Mouse (Mus musculus) mesoderm, embryonic 11.5 days (tissue): ENCODE data around the gene Iah1.
A peak's percentile ranks its signal among the peaks of the same experiment; 100 is the strongest.

Experiments used
- DNase-seq: peaks from one replicate; pipeline ENCODE4 v3.0.0-alpha.2; 2012; ENCODE audit warnings: low read depth, low spot score

Gene Iah1

DNA sequence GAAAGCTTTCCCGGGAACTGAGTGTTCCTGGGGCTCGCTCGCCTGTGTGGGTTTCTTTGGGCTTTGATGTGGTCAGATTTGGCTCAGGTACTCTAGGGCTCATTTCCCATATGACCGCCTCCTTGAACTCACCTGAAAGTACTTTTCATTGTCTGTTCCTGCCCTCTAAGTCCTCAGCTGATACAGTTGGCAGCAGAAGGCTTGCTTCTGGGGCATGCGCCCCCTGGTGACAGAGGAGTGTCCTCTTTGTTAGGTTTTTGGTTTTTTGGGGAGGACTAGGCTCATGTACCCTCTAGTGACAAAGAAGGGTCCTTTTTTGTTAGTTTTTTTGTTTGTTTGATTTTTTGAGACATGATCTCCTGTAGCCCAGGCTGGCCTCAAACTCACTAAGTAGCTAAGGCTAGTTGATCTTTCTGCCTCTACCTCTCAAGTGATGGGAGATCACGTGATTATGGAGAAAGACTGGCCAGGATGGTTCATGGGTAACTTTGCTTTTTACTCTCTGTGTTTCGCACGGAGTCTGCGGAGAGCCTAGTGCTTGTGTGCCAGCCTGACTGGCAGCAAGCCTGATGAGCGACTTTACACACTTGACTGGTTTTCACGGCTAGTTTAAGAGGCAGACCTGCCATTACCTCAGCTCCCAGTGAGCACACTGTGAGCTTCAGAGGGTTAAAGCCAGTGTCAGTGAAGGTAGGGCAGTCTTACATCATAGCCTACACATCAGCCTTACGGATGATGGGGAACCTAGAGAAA lies 2.1 kb downstream of the Iah1 start:
- peak; percentile 74 for DNase-seq

DNA sequence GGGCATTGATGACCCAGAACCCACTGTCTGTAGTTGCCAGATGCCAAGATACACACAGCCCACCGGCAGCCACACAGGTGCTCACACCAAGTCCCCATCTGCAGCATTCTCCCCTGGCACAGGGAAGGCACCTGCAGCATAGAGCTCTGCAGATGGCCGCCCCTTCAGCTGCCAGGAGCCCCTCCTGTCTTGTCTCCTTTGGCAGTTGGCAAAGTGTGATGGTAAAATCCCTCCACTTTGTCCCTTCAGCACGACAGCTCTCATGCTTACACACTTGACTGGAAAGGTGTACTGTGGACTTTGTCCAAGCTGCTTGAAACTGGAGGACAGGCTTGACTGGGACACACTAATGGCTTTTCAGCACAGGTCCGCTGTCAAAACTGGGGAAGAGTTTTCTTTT lies 4.1 kb downstream of the Iah1 start:
- DNase-seq: no peak

DNA sequence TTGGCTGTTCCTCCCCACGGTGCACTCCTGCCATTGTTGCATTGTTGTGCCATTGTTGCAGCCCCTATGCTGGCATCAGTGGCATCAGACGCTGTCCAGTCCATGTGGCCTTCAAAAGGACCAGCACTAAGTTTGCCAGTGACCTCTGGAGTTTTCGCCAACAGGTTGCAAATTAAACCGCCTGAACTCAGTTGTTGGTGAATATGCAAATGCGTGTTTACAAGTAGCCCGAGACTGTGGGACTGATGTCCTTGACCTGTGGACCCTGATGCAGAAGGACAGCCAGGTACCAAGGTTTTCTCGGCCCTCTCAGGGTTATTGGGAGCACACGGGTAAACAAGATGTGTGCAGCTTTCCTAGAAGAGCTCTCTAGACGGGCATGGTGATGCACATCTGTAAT lies 5.0 kb downstream of the Iah1 start:
- no peak for DNase-seq

DNA sequence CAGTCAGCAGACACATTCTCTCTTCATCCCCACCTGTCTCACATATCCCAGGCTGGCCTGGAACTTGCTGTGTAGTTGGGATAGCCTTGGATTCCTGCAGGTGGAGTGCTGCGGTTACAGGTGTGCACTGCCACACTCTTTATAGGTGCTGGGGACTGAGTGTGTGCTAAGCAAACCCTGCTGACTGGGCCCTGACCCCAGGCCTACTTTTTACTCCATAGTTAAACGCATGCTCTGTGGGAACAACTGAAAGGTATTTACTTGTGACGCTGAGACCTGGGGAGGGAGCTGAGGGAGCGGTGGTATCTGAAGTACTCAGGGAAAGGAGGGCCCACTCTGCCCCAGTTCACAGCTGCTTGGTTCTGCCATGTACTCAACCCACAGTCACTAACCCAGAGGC lies 6.1 kb downstream of the Iah1 start:
- no peak for DNase-seq

DNA sequence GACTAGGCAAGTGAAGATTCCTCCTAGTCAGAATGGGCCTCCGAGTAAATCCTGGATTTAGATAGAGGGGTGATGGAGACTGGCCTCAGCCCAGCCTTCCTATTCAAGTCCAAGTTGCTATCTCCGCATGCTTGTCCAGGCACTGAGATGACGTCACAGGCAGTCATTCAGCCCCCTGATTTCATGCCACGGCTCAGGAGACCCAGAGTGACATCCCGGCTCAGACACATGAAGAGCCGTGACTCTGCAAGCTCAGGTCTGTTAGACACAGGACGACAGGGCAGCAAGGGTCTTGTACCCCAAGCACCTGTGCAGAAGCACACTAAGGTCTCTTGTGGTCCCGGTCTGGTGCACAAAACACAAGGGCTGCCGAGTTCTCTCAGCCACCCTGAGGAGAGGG lies 6.7 kb downstream of the Iah1 start:
- DNase-seq: no peak

DNA sequence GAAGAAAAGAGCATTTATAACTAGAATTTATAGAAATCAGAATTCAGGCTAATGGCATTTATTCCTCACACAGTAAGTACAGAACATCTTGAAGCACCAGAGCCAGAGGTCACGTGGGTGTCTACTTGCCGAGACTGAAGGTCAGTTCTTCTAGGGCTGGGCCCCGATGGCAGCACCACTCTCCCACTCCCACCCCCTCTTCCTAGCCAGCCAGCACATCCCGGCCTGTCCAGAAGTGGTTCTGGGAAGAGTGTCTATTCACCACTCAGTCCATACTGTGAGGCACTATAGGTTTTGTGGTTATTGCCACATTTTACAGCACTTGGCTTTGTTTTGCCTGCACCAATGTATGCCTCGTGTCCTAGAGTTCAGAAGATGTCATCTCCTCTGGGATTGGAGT lies 7.9 kb downstream of the Iah1 start:
- DNase-seq: no peak

DNA sequence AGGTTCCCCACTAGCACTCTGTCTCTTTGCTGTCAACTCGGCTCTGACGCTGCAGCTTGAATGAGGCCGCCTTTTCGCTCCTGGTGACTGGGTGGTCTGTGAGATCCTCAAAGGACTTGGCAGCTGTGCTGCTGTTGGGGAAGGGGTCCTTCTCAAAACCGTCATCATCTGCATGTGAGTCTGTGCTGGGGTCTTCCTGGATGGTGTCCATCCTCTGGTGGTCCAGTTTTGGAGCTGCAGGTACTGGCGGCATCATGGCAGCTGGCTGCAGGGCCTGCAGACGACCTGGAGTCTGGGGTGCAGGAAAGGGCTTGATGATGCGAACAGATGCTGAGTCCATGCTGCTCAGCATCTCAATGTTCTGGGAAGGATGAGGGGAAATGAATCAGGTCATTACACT lies 9.1 kb downstream of the Iah1 start:
- no peak for DNase-seq

DNA sequence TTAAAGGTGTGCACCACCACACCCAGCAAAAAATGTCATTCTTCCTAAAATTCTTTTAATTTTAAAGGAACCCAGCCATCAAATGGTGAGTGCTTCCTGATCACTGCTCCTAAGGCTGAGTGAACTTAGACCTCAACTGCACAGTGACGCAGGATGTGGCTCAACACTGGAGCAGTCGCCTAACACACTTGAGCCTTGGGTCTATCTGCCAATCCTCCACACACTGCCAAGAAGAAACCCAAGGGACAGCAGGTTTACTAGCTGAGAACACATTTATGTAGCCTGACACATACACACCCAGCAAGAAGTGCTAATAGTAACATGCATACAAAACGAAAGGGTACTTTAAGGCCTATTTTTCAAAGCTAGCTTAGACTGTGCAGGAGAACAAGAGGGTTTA lies 10.1 kb downstream of the Iah1 start:
- DNase-seq: no peak

DNA sequence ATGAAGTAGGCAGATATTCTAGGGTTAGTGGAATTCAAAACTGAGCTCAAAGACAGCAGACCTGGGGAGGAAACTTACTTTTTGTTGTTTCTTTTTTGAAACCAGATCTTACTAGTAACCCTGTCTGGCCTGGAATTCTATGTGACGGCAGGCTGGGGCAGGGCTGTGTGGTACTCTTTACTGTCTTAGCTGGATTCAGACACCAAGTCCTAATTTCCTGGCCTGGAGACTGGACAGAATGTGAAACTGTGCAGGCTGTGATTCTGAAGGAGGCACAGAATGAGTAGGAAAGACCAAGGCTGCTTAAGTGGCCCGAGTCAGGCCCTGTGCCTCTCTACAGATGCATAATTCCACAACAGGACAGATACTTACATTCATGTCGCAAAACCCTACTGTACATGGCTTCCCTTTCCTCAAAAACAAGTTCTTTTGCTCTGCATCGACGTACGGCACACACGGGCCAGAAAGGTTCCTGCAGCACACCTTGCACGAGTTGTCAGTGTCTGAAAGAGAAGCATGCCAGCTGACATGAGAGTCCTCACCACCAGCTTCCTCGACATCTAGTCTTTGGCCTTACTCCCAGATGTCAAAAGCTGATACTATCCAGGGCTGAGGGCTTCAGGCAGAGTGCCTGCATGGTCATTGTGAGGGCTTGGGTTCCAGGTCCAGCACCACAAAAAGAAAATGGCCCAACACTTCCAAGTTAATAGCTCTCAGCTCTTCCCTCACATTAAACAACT lies 13.6 kb downstream of the Iah1 start:
- DNase-seq: no peak

DNA sequence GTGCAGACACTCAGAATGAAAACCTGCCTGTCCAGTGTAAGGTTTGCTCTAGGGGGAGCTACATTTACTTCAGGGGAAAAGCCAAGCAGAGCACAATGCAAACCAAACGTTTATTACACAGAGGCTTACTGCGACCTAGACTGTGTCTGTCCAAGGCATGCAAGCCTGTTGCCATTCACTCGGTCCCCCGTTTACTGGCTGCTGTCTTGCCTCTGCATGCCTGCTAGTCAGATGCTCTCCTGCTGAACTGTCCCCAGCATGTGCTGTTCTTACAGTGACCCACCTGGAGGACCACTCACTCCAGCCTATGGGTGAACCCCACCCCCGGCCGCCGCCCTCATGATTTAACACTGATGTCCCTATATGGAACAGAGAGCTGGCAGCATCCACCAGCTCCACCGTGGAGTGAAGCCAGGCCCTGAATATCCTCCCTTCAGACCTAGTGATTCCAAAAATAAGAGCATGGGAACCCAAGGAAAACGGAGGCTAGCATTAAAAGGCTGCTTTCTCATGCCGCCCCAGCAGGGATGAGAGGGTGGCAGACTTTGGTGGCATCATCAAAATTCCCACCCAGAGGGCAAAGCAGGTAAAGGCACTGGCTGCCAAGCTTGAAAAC lies 14.9 kb downstream of the Iah1 start:
- no peak for DNase-seq

DNA sequence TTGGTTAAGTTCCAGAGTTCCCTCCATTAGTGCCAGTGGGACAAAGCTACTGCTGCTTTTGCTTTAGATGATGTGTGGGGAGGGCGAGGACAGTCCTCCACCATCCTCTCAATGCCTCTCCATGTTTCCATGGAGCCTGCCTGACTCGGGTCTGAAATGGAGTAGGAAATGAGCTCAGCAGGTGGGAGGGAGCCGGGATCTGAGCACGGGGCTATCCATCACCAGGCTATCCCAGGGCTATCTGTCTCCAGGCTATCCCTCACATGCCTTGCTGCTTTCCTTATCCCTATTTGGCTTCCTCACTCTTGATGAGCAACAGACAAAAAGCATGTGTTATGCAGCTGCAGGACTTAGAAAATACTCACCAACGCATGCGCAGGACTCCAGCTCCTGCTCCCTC lies 15.5 kb downstream of the Iah1 start:
- DNase-seq: no peak

DNA sequence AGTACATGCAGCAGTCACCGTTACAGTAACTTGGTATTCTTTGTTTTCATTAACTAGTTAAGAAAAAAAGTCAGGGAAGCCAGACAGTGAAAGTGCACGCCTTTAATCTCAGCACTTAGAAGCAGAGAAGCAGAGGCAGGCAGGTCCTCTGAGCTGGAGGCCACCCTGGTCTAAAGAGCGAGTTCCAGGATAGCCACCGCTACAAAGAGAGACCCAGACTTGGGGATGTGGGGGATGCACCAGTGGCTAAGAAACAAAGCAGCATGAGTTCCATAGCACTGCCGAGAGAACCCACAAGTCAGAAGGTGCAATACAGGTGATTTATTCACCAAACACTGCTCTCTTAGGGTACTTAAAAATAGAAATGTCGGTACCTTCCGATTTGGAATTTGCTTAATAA lies 16.8 kb downstream of the Iah1 start:
- DNase-seq: no peak

DNA sequence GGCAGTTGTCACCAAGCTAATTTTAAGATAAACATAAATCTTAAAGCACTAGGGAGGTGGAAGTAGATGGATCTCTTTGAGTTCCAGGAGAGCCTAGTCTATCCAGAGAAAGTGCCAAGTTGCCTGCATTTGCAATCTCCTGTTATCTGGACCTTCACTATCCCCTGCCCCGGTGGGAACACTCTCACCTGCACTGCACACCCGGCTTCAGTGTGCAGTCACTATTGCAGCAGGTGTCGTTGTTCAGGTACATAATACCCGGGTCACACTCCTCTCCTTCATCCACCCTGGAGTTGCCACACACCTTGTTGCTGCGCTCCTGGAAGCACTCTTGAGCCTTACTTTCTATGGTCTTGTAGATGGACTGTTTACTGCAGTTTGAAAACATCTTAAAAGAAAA lies 17.6 kb downstream of the Iah1 start:
- no peak for DNase-seq

DNA sequence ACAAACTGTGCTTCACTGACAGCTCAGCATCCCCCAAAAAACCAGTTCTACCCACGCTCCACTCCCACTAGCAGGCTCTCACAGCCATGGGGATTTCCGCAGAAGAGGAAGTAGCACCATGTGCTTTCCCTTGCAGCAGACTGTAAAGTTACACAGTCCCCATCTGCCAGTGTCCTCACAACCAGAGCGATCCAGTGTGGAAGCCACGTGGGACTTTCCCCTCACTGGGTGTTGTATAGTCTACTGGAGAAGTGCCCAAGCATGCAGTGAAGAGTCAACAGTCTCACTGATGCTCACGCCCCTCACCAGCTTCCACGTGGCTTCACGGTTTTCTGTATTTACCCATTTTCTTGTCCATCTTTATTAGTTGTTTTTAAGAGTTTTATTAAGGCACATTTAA lies 19.7 kb downstream of the Iah1 start:
- no peak for DNase-seq

DNA sequence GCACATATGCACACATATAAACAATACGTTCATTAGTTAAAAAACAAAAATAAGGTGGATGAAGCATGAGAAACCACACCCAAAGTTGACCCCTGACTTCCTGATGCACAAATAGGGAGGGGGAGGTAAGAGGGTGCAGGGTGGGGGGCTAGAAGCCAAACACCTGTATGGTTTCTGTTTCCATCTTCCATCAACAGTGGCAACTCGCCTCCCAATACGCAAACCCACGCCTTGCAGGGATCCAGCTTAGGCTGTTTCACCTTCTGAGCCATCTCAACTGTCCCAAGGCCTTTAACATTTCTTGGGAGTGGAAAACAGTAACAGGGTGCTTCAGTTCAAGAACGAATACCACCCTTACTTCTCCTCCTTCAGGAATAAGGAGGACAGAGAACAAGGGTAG lies 21.0 kb downstream of the Iah1 start:
- no peak for DNase-seq

DNA sequence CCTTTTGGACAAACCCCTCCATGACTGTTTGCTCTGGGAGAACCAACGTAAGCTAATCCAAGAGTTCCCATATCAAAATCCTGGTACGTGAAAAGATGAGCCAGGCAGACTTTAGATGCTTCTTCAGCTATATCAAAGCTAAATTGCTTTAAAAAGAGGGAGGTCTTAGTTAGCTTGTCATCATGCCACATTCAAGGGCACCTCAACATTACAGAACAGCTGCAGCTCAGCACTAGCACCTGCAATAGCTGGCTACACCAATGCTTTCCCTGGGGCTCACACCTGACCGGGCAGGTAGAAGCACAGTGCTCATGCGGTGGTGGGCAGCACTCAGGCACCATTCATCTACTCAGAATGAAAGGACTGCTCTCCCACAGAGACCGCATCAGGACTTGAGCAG lies 24.5 kb downstream of the Iah1 start:
- DNase-seq: no peak

DNA sequence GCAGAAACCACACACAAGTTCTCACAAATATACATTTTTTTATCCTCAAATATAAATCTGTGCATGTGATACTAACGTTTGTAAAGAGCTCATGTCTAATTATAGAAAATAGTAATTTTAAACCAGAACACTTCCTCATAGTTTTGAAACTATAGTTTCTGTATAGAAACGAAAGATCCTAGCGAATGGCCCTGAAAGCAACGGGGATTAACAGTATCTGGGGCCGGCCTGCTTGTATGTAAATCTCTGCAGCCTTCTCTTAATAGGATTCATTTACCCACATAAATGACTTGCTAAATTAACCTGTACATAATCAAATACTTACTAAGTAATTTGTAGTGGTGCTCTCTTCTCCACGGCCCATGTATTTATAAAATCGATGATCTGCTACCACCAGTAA lies 30.8 kb downstream of the Iah1 start:
- no peak for DNase-seq

DNA sequence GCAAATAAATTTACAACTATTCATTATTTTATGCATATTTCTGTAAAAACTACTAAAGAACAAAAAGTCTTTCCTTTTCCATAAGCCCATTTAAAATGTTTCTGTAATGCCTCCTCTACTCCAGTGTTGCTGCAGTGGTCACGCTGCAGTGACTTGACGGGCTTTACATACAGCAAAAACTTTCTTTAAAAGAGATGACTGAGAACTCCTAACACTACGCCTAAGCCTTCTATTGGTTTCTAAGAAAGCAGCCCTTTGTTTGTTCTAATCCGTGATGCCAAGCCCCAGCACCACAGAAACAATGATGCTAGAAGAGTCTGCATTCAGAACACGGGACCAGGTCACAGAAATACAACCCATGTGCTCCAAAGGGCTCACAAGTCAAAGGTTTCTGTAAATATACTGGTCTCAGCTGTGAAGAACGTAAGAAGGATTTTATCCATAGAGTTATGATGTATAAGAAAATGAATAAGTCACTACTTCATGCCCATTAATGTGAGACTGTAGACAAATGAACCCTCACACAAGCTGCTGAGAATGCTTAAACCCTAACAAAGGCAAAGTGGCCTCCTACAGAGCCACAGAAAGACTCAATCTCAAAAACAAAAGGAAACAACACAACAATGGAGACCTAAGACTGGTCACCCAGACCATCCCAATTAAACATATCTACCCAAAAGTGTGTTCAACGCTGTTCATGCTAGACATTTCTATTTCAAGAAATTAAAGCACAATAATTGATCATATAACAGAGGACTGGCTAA lies 34.1 kb downstream of the Iah1 start:
- DNase-seq: no peak

DNA sequence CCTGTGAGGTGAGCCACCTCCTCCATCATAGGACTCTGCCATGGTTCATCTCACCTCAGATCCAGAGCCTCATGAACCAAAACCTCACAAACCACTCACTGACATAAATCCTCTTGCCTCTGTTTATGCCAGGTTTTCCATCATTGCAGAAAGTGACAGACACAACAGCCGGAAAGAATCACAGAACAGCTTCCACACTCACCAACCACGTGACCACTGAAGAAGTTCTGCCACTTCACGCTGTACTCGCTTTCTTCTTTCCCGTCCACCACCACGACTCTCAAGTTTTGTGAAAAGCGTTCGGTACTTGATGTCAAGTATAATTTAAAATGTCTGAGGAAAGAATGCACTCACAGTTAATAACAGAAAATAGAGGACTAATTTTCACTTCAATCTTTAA lies 37.5 kb downstream of the Iah1 start:
- no peak for DNase-seq

DNA sequence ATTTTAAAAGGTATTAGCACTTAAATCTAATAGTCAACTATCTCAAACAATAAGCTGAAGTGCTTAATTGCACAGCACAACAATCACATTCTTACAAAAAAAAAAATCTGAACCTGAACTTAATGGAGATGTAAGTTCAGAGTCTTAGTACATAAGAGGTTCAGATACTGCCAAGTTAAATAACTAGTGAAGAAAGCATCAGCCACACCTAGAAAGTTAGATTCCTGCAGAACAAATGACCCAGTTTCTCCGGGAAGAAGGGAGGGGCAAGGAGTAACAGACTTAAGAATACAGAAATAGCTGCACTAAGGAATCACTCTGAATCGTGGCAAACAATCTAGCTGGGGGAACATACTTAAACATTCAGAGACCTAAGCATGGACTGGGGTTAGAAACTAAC lies 46.5 kb downstream of the Iah1 start:
- DNase-seq: no peak

DNA sequence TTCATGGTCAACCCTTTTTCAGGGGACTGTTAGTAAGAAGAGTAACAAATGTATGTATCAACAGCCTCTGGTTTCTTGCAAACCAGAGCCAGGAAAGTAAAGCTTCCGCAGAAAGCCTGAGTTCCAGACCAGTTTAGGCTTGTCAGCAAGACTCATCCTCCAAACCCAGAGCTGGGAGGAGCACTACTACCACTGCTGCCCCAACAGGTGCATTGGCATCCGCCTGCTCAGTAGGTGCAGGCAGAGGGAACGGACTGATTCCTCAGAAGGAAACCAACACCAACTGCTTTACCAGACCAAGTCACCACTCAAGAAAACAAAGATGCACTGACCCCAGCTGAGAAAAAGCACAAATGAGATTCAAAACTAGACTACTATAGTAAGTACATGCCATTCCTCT lies 47.0 kb downstream of the Iah1 start:
- no peak for DNase-seq
